Mouse (Mus musculus): ENCODE results near the gene Hyal2.

GRCm38 (mm10) chr9:107533791-107534407 is 33.8 kb upstream of the Hyal2 start, which contains the start of gene Tmem115:
- TF ChIP-seq CTCF (IDR thresholded peaks at IDR 0.05; ENCODE audit: insufficient read depth, low read depth, low read length) (0 out of 2 replicates have a peak, but pooled peaks have one; percentile 19), POLR2A (IDR thresholded peaks at IDR 0.05; ENCODE audit: insufficient read depth, low read depth, low read length) (peak; percentile 72)

All from olfactory bulb, adult 2 months (tissue).